9 mouse cellular contexts compared by ENCODE assay signal in the genomic region with DNA sequence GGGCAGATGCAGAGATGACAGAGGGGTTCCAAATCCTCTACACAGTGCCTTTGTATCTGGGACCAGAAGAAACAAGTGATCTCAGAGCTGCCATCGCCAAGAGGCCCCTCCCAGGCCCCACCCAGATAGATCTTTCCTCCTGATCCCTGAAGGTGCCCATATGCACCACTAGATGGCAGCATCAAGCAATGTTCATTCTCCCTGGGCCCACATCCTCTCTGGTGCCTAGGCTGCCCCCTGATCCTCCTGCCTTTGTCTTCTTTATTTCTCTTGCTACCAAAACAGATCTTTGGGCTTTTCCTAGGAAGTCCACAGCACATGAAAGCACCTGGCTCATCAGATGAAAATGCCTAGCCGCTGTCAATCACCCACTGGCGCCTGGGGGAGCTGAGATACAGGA. TPM values are rescaled to one million over a fixed set of nuclear protein-coding genes. Genes with fewer than 3 reads are reported as not detected.
DNase-seq lines count a peak whose midpoint lies in the region; ATAC-seq and TF ChIP-seq lines count a peak whose summit lies in the region.
"Had no signal": no experiment of that assay in that cellular context is flagged by ENCODE, and none has a peak within 500 bp of the region (broad histone marks: within the 10 kb centered on the region; RNA-seq: fewer than 3 reads in every experiment).

No protein-coding gene starts in this region.

- no peaks in the 10 kb centered on the region for H3K36me3 ChIP-seq in CH12.LX (replicated peaks in 1 of 2; ENCODE audit: control insufficient read depth in 1 of 2, insufficient read depth in 1 of 2, low read length in 1 of 2)
- H3K36me3 ChIP-seq in heart, embryonic 14.5 days (ENCODE audit: control insufficient read depth, insufficient read depth, low read length): no peaks in the 10 kb centered on the region
- no peaks in the 10 kb centered on the region for H3K36me3 ChIP-seq in kidney, postnatal 0 days (ENCODE audit: insufficient read depth, low read length)
- no peaks in the 10 kb centered on the region for H3K36me3 ChIP-seq in liver, embryonic 11.5 days (ENCODE audit: control insufficient read depth, insufficient read depth, low read length)
- H3K36me3 ChIP-seq in myocyte (ENCODE audit: control insufficient read depth, insufficient read depth): no peaks in the 10 kb centered on the region
- no peaks in the 10 kb centered on the region for H3K36me3 ChIP-seq in stomach, embryonic 14.5 days (ENCODE audit: control insufficient read depth, insufficient read depth, low read length)

- no peak overlapping the region for H3K4me3 ChIP-seq in CH12.LX (replicated peaks in 1 of 3; ENCODE audit: low read depth in 2 of 3, low read length in 2 of 3, poor library complexity in 1 of 3)
- H3K4me3 ChIP-seq in heart, embryonic 14.5 days (ENCODE audit: control insufficient read depth in 1 of 2, insufficient read depth in 1 of 2, low read depth in 1 of 2, low read length in 2 of 2): no peak overlapping the region
- no peak overlapping the region for H3K4me3 ChIP-seq in kidney, postnatal 0 days (replicated peaks; ENCODE audit: low read depth, low read length)
- no peak overlapping the region for H3K4me3 ChIP-seq in liver, embryonic 11.5 days (ENCODE audit: low read depth, low read length)
- H3K4me3 ChIP-seq in myocyte: no peak overlapping the region
- H3K4me3 ChIP-seq in stomach, embryonic 14.5 days (ENCODE audit: low read depth, low read length): no peak overlapping the region

- no peak overlapping the region for H3ac ChIP-seq in myocyte (ENCODE audit: control insufficient read depth, insufficient read length)

- H3K27ac ChIP-seq in CH12.LX (ENCODE audit: insufficient read depth, low read depth): no peak overlapping the region
- no peak overlapping the region for H3K27ac ChIP-seq in heart, embryonic 14.5 days (replicated peaks in 1 of 2; ENCODE audit: control insufficient read depth in 1 of 2, insufficient read depth in 1 of 2, low read depth in 2 of 2, low read length in 2 of 2)
- H3K27ac ChIP-seq in kidney, postnatal 0 days: no peak overlapping the region
- H3K27ac ChIP-seq in liver, embryonic 11.5 days (ENCODE audit: low read depth, low read length): no peak overlapping the region
- H3K27ac ChIP-seq in stomach, embryonic 14.5 days (ENCODE audit: low read length): no peak overlapping the region

- peaks cover 9 to 10% of the 10 kb centered on the region in 2 experiments; a peak in 3 of 4 replicates for H3K4me1 ChIP-seq in CH12.LX (ENCODE audit: control insufficient read depth in 1 of 2, insufficient read depth in 2 of 2)
- peaks cover 21 to 23% of the 10 kb centered on the region in 2 experiments for H3K4me1 ChIP-seq in heart, embryonic 14.5 days (ENCODE audit: control insufficient read depth in 2 of 2, insufficient read depth in 2 of 2, low read length in 2 of 2)
- no peaks in the 10 kb centered on the region for H3K4me1 ChIP-seq in kidney, postnatal 0 days (replicated peaks; ENCODE audit: insufficient read depth, low read length)
- H3K4me1 ChIP-seq in liver, embryonic 11.5 days (replicated peaks; ENCODE audit: control insufficient read depth, insufficient read depth, low read length): peaks cover 13% of the 10 kb centered on the region
- H3K4me1 ChIP-seq in stomach, embryonic 14.5 days (ENCODE audit: control insufficient read depth, insufficient read depth, low read length): peaks cover 15% of the 10 kb centered on the region; the same call in 1 of the 2 replicates

- H3K9me3 ChIP-seq in CH12.LX (replicated peaks; ENCODE audit: low read length): no peaks in the 10 kb centered on the region
- no peaks in the 10 kb centered on the region for H3K9me3 ChIP-seq in heart, embryonic 14.5 days (ENCODE audit: control insufficient read depth, low read length)
- H3K9me3 ChIP-seq in kidney, postnatal 0 days (replicated peaks; ENCODE audit: low read length): no peaks in the 10 kb centered on the region
- no peaks in the 10 kb centered on the region for H3K9me3 ChIP-seq in liver, embryonic 11.5 days (ENCODE audit: control insufficient read depth, low read length)
- no peaks in the 10 kb centered on the region for H3K9me3 ChIP-seq in stomach, embryonic 14.5 days (ENCODE audit: control insufficient read depth, low read depth, low read length)

- no peaks in the 10 kb centered on the region for H3K79me2 ChIP-seq in CH12.LX (replicated peaks; ENCODE audit: control insufficient read depth, extremely low read depth, insufficient read depth, poor library complexity, severe bottlenecking)
- no peaks in the 10 kb centered on the region for H3K79me2 ChIP-seq in myocyte (ENCODE audit: control insufficient read depth, insufficient read depth)

- TF ChIP-seq EP300 in CH12.LX (IDR thresholded peaks at IDR 0.05; ENCODE audit: low read length): no peak

- ATAC-seq in erythroblast, adult 5-6 weeks (replicated peaks; ENCODE audit: low FRiP score, poor library complexity, severe bottlenecking): peak; percentile 83
- ATAC-seq in heart, embryonic 14.5 days (ENCODE audit: insufficient number of reproducible peaks, insufficient read depth, low FRiP score, low read depth): peak; percentile 25; the same call in 1 of the 2 replicates
- peak; percentile 78 for ATAC-seq in kidney, postnatal 0 days (replicated peaks; ENCODE audit: low FRiP score, low read depth)
- peak; percentile 82 for ATAC-seq in liver, embryonic 11.5 days (replicated peaks; ENCODE audit: low FRiP score)
- peak; percentile 86; the same call in 1 of the 2 replicates for ATAC-seq in stomach, embryonic 14.5 days (ENCODE audit: insufficient number of reproducible peaks, insufficient read depth, low FRiP score, low read depth)

- H3K4me2 ChIP-seq in CH12.LX (ENCODE audit: insufficient read depth, low read depth, poor library complexity, severe bottlenecking) (no peak overlapping the region), myocyte (ENCODE audit: low read depth) (peak overlapping the region; percentile 56)
- H3K4me2 ChIP-seq in heart, embryonic 14.5 days (ENCODE audit: low read length): no peak overlapping the region
- peak overlapping the region; percentile 35 for H3K4me2 ChIP-seq in kidney, postnatal 0 days (ENCODE audit: low read length)
- peak overlapping the region; percentile 19; the same call in 1 of the 2 replicates for H3K4me2 ChIP-seq in liver, embryonic 11.5 days
- H3K4me2 ChIP-seq in stomach, embryonic 14.5 days (replicated peaks; ENCODE audit: low read depth, low read length): peak overlapping the region; percentile 28

- TF ChIP-seq POLR2A in CH12.LX (IDR thresholded peaks at IDR 0.05; ENCODE audit: low read depth, low read length) (no peak), myocyte (IDR thresholded peaks at IDR 0.05; ENCODE audit: insufficient read length, low read depth) (no peak)
- TF ChIP-seq POLR2A in brain, embryonic 14.5 days (IDR thresholded peaks at IDR 0.05; ENCODE audit: borderline replicate concordance, extremely low read depth, insufficient read depth, insufficient read length, poor library complexity, severe bottlenecking): no peak

- TF ChIP-seq RAD21 in CH12.LX (IDR thresholded peaks at IDR 0.05; ENCODE audit: low read depth, low read length): peak; percentile 99

- peak; percentile 68 to 99 for TF ChIP-seq CTCF in CH12.LX (conservative IDR thresholded peaks at IDR 0.05 in 1 of 2, IDR thresholded peaks at IDR 0.05 in 1 of 2; ENCODE audit: low read depth in 2 of 2, low read length in 2 of 2)
- peak; percentile 94 for TF ChIP-seq CTCF in brain, embryonic 14.5 days (IDR thresholded peaks at IDR 0.05; ENCODE audit: borderline replicate concordance, extremely low read depth, insufficient read depth, insufficient read length)
- TF ChIP-seq CTCF in kidney, postnatal 0 days (IDR thresholded peaks at IDR 0.05; ENCODE audit: low read depth): peak; percentile 99

- dilution Hi-C loops in CH12.LX (cut with MboI; ENCODE audit: extremely low pct_ligation_motif_present, extremely low pct_unique_long_range_greater_than_20kb, low sequenced_read_pairs): no loop called here

- 29% methylated on average over 3 of the region's 3 CpGs for whole genome bisulfite sequencing in heart, embryonic 14.5 days
- WGBS in kidney, postnatal 0 days: 42% methylated on average over 3 of the region's 3 CpGs
- 17% methylated on average over 3 of the region's 3 CpGs for WGBS in liver, embryonic 11.5 days
- WGBS in stomach, embryonic 14.5 days: 28% methylated on average over 3 of the region's 3 CpGs

- peaks cover 2% of the 10 kb centered on the region for H3K27me3 ChIP-seq in CH12.LX (replicated peaks)
- H3K27me3 ChIP-seq in heart, embryonic 14.5 days (ENCODE audit: control insufficient read depth, insufficient read depth, low read length): no peaks in the 10 kb centered on the region
- no peaks in the 10 kb centered on the region for H3K27me3 ChIP-seq in kidney, postnatal 0 days (ENCODE audit: insufficient read depth, low read length)
- H3K27me3 ChIP-seq in liver, embryonic 11.5 days (replicated peaks; ENCODE audit: control insufficient read depth, insufficient read depth, low read length): no peaks in the 10 kb centered on the region
- H3K27me3 ChIP-seq in myocyte (ENCODE audit: control insufficient read depth, insufficient read depth, insufficient read length): no peaks in the 10 kb centered on the region
- no peaks in the 10 kb centered on the region for H3K27me3 ChIP-seq in stomach, embryonic 14.5 days (ENCODE audit: control insufficient read depth, insufficient read depth, low read length)

- DNase-seq in CH12.LX (ENCODE audit: extremely low read depth): peak; percentile 95
- peak; percentile 92 for DNase-seq in brain, embryonic 14.5 days (ENCODE audit: low read depth)
- DNase-seq in kidney, postnatal 0 days (ENCODE audit: low spot score): peak; percentile 95
- DNase-seq in liver, embryonic 11.5 days (ENCODE audit: low spot score): peak; percentile 50

- in situ Hi-C loops in CH12.LX (cut with MboI; ENCODE audit: low pct_ligation_motif_present, low pct_unique_long_range_greater_than_20kb, low sequenced_read_pairs): loop anchor here (5.0 kb wide), 1 partner anchor 36 kb away; no protein-coding TSS in a partner anchor

- H3K9ac ChIP-seq in CH12.LX (ENCODE audit: insufficient read depth, low read depth): no peak overlapping the region
- H3K9ac ChIP-seq in heart, embryonic 14.5 days (ENCODE audit: low read length): no peak overlapping the region
- no peak overlapping the region for H3K9ac ChIP-seq in kidney, postnatal 0 days (ENCODE audit: low read depth, low read length)
- H3K9ac ChIP-seq in liver, embryonic 11.5 days (ENCODE audit: low read depth, low read length): no peak overlapping the region
- H3K9ac ChIP-seq in stomach, embryonic 14.5 days (replicated peaks; ENCODE audit: low read depth, low read length): no peak overlapping the region

RNA-seq across cellular contexts. Expression of gene Wfikkn2, which starts 9.7 kb away (rescaled TPM):
- total RNA-seq in CH12.LX (2012; rRNA removed) (0.04 and 0.08 TPM in 2 replicates), CH12.LX (2014; rRNA removed) (0.08 TPM in 1 of 2 replicates, not detected in the other)
- polyA plus RNA-seq in CH12.LX (2012; ENCODE audit: insufficient read length, low read depth) (0.10 and 0.11 TPM in 2 replicates), myocyte (2012; fragmentation: generic; extraction: Trizol) (0.80 TPM)
- 6.8 and 9.4 TPM in 2 replicates for polyA plus RNA-seq in brain, embryonic 14.5 days (2012; rRNA removed)
- total RNA-seq in erythroblast, adult 5-6 weeks (2015; ENCODE audit: low replicate concordance): not detected in 2 replicates
- not detected in 2 replicates for total RNA-seq in erythroblast, adult 5-6 weeks (2017; ENCODE audit: low replicate concordance)
- 1.3 and 1.6 TPM in 2 replicates for polyA plus RNA-seq in heart, embryonic 14.5 days (2014; fragmentation: Nextera tagmentation; extraction: Ambion mirVana)
- 1.0 and 1.2 TPM in 2 replicates for polyA plus RNA-seq in kidney, postnatal 0 days (2015; fragmentation: Nextera tagmentation; extraction: Ambion mirVana)
- 0.36 and 0.38 TPM in 2 replicates for polyA plus RNA-seq in liver, embryonic 11.5 days (2014; fragmentation: Nextera tagmentation; extraction: Ambion mirVana)
- 1.3 and 1.6 TPM in 2 replicates for polyA plus RNA-seq in stomach, embryonic 14.5 days (2014; fragmentation: Nextera tagmentation; extraction: Ambion mirVana)

RNA-seq across cellular contexts. Expression of gene Tob1, which starts 24.8 kb away (rescaled TPM):
- total RNA-seq in CH12.LX (2012; rRNA removed) (8.8 and 10.6 TPM in 2 replicates), CH12.LX (2014; rRNA removed) (7.2 and 9.0 TPM in 2 replicates)
- polyA plus RNA-seq in CH12.LX (2012; ENCODE audit: insufficient read length, low read depth) (12.5 and 14.3 TPM in 2 replicates), myocyte (2012; fragmentation: generic; extraction: Trizol) (32.8 TPM)
- 29.6 and 29.9 TPM in 2 replicates for polyA plus RNA-seq in brain, embryonic 14.5 days (2012; rRNA removed)
- 3.5 and 6.1 TPM in 2 replicates for total RNA-seq in erythroblast, adult 5-6 weeks (2015; ENCODE audit: low replicate concordance)
- total RNA-seq in erythroblast, adult 5-6 weeks (2017; ENCODE audit: low replicate concordance): 5.3 and 7.5 TPM in 2 replicates
- 38.2 and 40.9 TPM in 2 replicates for polyA plus RNA-seq in heart, embryonic 14.5 days (2014; fragmentation: Nextera tagmentation; extraction: Ambion mirVana)
- 55.2 and 56.6 TPM in 2 replicates for polyA plus RNA-seq in kidney, postnatal 0 days (2015; fragmentation: Nextera tagmentation; extraction: Ambion mirVana)
- polyA plus RNA-seq in liver, embryonic 11.5 days (2014; fragmentation: Nextera tagmentation; extraction: Ambion mirVana): 18.4 and 18.6 TPM in 2 replicates
- 24.2 and 30.5 TPM in 2 replicates for polyA plus RNA-seq in stomach, embryonic 14.5 days (2014; fragmentation: Nextera tagmentation; extraction: Ambion mirVana)

RNA-seq across cellular contexts. Expression of gene Gm21885, which starts 45.6 kb away (rescaled TPM):
- total RNA-seq in CH12.LX (2012; rRNA removed) (0.21 and 0.55 TPM in 2 replicates), CH12.LX (2014; rRNA removed) (not detected in 2 replicates)
- polyA plus RNA-seq in CH12.LX (2012; ENCODE audit: insufficient read length, low read depth) (0.30 and 0.33 TPM in 2 replicates), myocyte (2012; fragmentation: generic; extraction: Trizol) (not detected)
- polyA plus RNA-seq in brain, embryonic 14.5 days (2012; rRNA removed): not detected in 2 replicates
- total RNA-seq in erythroblast, adult 5-6 weeks (2015; ENCODE audit: low replicate concordance): not detected in 2 replicates
- total RNA-seq in erythroblast, adult 5-6 weeks (2017; ENCODE audit: low replicate concordance): not detected in 2 replicates
- polyA plus RNA-seq in heart, embryonic 14.5 days (2014; fragmentation: Nextera tagmentation; extraction: Ambion mirVana): 0.36 and 1.1 TPM in 2 replicates
- 0.28 and 0.71 TPM in 2 replicates for polyA plus RNA-seq in kidney, postnatal 0 days (2015; fragmentation: Nextera tagmentation; extraction: Ambion mirVana)
- 0.40 TPM in 1 of 2 replicates, not detected in the other for polyA plus RNA-seq in liver, embryonic 11.5 days (2014; fragmentation: Nextera tagmentation; extraction: Ambion mirVana)
- 0.56 TPM in 1 of 2 replicates, not detected in the other for polyA plus RNA-seq in stomach, embryonic 14.5 days (2014; fragmentation: Nextera tagmentation; extraction: Ambion mirVana)
- total RNA-seq: gastrocnemius, adult 8-10 months had no signal

Comparison
In these comparisons a context has a peak if more than half of its experiments do, and no peak if none do; other contexts are left out.
1. H3K4me2 ChIP-seq: peak in kidney, postnatal 0 days (single experiment), liver, embryonic 11.5 days (single experiment), myocyte (single experiment) and stomach, embryonic 14.5 days (single experiment); none in CH12.LX (single experiment) and heart, embryonic 14.5 days (single experiment).
2. ATAC-seq: peak in every context shown above with its lines; median percentile 86 in stomach, embryonic 14.5 days; 83 in erythroblast, adult 5-6 weeks; 82 in liver, embryonic 11.5 days; 78 in kidney, postnatal 0 days; 25 in heart, embryonic 14.5 days.
3. Peak in every context shown above with its lines, with median percentiles within 50 percentile points of each other: DNase-seq and CTCF ChIP-seq.